Mouse (Mus musculus) small intestine, adult 2 months (tissue): Measurements from ENCODE around the gene Faf1.

Experiments used
- CTCF ChIP-seq: fragments of 200-500 bp; IDR thresholded peaks from 2 replicates; pipeline ENCODE4 v1.5.1; 2012; ENCODE audit warnings: low read depth, mild to moderate bottlenecking, control low read depth, inconsistent platforms, low read length, moderate library complexity, mixed read lengths; ENCODE audit not compliant: insufficient replicate concordance, insufficient read length; ENCODE audit errors: extremely low read depth
- POLR2A ChIP-seq: fragments of 200-500 bp; IDR thresholded peaks from 2 replicates; pipeline ENCODE4 v1.6.1; 2012; ENCODE audit warnings: low read depth, mild to moderate bottlenecking, control low read depth, inconsistent platforms, low read length, moderate library complexity

GRCm38 (mm10) chr4:109985424-109986172, 309.2 kb downstream of the Faf1 start:
- TF ChIP-seq CTCF (no peak), POLR2A (no peak)
